Mouse (Mus musculus) mesoderm, embryonic 11.5 days (tissue): Measurements from ENCODE around the gene Mfap2.

Experiments
- DNase-seq: peaks from one replicate; pipeline ENCODE4 v3.0.0-alpha.2; 2012; ENCODE audit warnings: low read depth, low spot score

Mfap2 gene

DNA sequence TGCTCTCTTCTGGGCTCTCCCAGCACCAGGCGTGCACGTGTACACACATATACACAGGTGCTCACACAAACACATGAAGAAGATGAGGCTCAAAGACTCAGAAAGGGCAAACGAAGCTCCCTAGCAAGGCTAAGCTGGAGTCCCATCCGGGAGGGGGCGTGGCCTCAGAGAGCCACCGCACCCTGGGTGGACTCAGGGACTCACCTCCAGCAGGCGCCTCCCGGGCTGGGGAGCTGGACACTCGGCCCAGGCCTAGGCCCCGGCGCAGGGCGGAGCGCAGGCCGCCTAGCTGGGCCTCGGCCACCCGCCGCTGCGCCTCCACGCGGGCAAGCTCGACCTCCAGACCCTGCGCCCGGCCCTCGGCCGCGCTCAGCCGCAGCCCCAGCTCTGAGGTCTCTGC, 14.8 kb downstream of the Mfap2 start:
- no peak for DNase-seq

DNA sequence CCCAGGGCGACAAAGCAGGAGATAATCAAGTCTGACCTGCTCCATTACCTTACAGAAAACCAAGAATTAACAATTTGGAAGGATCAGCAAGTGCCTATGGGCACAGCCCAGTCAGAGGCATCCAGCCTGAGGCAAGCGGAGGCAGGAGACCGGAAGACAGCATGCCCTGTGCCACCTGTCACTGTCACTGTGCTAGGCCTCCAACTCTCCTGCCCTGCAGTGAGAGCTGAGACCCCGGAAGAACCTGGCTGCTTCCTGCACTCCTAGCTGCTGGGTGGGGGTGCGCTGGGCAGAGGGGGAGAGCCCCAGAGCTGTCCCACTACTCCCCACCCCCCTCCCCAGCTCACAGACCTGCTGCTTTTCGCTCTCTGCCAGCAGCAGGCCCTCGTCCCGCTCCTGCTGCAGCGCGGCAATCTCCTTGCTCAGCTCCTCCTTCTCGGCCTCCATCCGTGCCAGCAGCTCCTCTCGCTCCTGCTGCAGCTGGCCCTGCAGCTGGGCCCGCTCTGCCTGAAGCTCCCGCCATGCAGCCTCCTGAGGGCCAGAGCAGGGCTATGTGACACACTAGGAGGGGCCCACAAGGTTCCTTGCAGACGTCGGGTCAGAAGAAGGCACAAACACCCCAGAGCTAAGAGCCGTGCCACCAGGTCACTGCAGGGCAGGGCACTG, 20.5 kb downstream of the Mfap2 start:
- DNase-seq, result no peak

DNA sequence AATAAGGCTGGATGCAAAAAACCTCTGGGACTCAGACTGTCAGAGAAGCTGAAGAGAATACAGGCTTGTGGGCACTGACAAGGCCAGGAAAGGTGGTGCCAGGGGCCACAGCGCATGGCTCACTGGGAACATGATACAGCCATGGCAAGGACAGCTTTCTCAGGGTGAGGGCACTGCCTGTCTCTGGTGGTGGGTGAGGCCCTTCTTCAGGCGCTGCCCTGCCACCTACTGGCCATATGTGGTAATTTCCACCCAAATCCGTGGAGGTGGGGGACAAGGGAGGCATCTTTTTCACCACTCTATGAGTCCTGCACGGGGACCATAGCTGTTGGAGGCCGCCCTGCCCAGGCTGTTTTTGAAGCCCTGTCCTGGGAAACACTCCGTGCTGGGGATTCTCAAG, 21.5 kb downstream of the Mfap2 start:
- DNase-seq, result peak; percentile 80

DNA sequence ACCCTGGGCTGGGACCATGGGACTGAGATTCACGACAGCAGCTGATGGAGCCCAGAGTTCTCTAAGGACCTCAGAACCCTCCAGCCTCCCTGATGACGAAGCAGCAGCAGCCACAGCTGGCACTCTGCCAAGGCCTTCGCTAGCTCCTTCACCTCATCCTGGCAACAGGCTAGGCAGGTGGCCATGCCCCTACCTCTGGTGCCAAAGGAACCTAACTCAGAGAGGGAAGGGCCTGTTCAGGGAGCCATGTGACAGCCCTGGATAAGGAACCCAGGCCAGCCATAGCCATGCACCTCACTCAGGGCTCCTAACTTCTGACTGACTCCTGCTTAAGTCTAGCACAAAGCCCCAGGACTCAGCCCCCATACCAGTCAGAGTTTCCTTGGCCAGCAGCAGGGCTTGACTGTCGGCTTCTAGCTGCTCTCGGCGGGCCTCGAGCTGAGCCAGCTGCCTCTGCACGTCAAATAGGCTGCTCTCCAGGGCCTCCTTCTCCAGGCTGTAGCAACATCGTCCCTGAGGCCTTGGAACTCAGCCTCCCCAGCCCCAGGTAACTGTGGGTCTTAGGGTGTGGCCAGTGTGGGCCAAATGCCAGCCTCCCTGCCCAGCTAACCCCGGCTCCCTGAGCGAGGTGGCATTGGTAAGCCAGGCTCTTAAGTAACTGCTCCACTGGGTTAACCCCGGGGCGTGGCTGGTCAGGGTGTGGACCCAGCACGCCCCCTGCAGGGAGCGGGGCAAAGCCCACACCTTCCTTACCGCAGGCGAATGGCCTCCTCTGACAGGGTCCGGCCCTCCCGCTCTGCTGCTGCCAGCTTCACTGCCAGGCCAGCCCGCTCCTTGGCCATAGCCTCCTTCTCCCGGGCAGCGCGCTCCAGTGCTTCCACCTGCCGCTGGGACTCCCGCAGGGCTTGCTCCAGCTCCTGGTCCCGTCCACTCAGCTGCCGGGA, 23.7 kb downstream of the Mfap2 start:
- DNase-seq, result no peak

DNA sequence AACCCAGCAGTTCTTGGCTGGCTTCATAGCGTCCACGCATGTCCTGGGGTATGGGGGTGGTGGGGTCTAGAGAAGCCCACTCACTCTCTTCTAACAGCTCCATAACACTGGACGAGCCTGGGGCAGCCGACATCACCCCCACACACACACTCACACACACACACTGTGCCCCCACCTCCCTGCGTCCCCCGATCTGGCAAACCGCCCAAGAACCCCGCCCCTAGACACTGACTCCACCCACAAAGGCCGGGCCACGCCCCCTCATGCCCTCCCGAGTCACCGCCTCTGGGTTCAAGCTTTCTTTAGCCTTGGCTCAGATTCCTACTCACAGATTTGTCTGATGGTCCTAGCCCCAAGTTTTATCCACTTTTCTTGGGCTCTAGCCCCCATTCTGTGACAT, 30.9 kb downstream of the Mfap2 start:
- no peak for DNase-seq

DNA sequence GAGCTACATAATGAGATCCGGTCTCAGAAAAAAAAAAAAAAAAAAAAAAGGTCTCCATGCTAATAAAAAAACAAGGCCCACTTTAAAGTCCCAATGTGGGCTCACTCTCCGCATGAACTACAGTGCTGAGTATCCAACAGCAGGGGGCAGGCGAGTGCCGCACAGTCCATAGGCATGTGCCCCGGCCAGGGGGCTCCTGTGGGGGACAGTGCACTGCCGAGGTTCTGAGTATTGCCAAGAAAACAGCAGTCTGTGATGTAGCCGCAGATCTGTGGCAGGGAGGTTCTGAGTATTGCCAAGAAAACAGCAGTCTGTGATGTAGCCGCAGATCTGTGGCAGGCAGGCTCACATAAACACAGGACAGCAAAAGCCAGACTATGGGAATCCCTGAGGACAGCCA, 34.6 kb downstream of the Mfap2 start:
- peak; percentile 79 for DNase-seq

DNA sequence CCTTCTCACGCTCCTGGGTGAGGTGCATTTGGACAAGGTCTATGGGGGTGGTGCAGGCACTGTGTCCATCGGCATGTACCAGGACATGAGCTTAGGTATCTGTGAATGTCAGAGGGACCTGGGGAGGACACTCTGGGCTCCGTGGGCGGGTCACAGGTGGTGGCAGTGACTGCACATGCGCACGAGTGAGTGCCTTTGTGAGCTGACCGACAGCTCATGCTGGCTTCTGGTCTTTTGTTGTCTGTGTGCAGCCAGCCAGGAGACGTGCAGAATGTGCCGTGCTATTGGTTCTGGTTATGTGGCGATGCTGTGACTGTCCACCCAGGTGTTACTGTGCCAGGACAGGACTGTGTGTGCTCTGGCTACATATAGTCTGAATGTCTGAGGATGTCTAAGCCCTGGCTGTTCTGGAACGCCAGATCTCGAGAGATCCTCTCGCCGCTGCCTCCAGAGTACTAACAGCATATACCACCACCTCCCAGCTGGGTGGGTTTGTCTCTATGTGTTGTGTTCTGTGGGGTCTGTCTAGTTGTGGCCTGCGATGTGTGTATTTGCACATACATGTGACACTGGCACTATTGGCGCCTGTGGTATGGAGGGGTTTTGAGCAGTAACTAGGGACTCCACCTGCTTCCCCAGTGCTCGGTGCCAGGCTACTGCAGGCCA, 38.7 kb downstream of the Mfap2 start:
- no peak for DNase-seq

DNA sequence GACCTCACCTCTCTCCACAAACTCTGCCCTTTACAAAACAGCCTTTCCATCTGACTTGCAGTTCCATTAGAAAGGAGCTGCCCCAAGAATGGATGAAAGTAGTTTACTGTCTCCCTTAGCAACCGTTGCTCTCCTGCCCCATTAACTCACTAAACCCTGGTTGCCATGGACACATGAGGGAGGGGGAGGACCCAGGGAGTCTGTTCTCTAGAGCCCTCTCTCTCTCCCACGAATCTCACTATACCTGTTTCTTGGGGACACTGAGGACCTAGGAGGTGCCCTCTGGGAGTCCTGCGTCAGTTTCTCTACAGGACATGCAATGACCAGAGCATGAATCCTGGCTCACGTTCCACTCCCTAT, 39.2 kb downstream of the Mfap2 start:
- DNase-seq, result peak; percentile 64

DNA sequence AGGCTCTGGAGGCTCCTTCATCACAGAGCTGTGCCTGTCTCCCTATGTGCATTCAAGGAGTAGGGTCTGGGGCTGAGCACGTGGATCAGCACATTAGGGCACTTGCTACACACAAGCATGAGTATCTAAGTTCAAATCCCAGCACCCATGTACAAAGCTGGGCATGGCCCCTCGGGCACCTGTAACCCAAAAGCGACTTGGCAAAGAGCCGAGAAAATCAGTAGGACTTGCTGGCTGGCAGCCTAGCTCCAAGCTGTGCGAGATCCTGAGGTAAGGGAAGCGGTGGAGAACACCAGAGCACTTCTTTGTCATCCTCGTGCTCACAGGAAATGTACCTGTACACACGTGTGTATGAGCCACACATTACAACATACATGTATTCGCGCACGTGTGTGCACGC, 42.2 kb downstream of the Mfap2 start:
- DNase-seq, result no peak

DNA sequence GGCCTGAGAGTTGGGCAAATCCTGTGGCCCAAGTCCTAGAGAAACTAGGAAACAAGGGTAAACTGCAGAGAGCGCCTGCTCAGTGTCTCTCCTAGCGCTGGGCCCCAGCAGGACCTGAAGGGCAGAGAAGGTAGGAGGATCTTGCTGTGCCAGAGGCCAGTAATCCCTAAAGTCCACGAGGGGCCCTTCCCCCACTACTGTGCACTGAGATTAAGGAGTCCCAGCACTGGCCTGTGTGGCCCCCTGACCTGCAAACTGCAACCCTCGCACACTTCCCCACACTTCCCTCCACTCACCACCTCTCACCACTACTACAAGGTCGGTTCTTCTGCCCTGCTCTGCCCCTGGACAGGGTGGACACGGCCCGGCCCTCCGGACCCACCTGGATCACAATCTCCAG, 42.9 kb downstream of the Mfap2 start:
- no peak for DNase-seq

DNA sequence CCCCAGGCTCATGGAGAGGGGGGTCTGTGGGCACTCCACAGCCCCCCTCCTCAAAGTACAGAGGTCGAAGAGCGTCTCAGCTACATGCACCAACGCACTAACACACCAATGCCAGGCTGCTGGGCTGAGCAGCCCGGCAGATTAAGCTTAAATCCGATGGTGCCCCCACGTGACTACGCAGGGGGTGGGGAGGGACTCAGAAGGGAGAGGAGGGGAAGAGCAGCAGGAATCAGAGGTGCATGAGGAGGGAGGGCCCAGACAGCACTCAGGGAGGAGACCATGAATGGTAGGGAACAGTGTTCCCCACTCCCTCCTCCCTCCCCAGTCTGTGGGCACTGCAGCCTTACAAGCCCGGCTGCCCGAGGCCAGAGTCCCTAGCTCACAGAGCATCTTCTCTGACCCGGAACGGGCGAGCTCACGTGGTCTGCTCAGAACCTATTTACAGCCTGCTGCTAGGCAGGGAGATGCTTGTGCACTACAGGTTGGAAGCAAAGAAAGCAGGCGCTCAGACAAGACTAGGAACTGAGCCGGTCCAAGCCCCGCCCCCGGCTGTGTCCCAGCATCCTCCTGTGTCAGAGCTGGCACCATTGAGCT, 43.4 kb downstream of the Mfap2 start:
- DNase-seq, result no peak

DNA sequence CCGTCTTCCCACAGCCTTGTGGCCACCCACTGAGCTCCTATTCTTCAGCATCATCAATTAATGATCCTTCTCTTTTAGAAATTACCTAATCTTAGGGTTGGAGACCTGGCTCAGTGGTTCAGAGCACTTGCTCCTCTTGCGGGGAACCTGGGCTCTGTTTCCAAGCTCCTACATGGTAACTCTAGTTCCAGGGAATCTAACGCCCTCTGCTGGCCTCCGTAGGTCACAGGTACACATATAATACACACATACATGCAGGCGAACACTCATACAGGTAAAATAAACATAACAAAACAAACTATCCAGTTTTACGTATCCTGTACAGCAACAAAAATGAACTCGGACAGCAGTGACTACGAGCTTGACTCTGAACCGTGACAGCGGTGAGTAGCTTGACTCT, 46.8 kb downstream of the Mfap2 start:
- no peak for DNase-seq

DNA sequence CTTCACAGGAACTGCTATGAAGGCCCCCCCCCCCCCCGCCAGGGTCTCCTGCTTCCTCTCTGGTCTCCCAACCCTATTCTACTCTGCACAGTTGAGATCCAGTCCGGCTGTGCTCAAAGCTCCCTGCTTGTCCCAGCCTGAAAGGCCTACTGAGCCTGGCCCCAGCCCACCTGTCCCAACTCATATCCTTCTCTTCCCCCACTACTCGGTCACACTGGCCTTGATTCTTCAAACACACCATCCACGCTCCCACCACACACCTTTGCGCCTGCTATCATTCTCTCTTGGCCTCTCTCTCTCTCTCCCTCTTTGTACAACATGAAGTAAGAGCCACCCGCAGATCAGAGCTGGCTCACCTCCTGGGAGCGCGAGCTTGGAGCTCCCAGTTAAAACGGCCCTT, 48.6 kb downstream of the Mfap2 start:
- no peak for DNase-seq

DNA sequence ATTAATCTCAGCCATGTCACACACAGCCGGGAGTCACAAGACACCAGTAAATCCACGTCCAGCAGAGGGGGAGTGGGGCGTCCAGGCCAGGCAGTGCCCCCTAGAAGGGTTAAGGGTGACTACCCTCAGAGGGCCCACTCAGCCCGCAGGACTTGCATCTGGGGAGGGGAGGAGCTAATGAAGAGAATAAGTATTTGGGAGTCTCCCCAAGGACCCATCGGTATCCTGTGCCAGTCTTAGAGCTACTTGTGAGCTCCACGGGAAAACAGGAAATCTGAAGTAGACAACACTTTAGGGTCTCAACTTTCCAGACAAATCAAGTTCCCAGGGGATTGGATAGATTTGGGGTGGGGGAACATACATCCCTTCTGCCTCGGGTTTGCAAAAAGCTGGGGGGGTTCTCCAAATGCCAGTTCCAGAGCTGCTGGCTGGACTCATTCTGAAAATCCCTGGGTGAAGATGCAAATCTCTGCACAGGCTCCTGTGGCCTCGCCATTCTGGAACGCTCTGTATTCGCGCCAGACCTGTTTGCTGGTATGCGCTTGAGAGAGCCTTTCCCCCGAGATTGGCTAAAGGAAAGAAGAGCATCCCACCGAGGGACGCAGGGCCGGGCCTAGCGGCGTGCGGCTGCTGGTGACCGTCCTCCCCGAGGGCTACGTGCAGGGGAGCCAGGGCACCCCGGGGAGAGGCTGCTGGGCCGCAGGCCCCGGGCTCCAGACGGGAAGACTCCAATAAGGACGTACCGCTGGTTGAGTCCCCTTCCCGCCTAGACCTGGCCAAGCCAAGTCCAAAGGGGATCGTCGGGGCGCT, 49.6 kb downstream of the Mfap2 start:
- DNase-seq, result peak; percentile 44

DNA sequence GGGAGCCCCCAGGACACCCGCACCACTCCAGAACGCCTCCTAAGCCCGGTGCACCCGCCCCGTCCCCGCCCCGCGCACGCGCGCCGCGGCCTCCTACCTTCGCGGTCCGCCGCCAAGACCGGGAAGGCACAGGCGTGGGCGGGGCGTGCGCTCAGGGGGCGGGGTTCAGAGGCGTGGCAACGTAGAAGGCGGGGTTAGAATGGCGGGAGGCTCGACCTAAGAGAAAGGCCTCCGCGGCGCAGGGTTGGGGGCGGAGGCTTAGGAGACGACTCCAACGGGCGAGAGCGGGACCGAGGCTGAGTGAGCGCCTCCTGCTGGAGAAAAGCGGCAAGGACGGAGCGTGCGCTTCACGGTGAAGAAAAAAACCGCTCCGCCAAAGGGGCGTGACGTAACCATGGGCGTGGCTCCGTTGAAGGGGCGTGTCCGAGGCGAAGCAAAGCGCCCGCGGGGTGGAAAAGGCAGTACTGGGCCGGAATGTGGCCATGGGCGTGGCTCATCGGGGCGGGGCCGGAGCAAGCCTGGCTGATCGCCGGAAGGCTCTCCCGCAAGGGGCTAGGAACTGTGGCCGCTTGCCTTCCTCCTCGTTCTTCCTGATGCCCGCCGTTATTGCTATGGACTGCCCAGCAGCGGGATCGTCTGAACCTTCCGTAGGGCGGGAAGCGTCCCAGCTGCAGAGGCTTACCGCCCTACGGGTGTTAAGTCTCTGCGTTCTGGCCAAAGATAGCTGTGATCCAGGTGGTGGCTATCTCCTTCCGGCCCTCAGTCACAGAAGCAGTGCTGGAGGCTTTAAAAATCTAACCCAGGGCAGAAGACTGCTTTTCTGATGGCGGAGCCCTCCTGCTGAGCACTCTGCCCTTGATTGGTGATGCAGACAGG, 50.4 kb downstream of the Mfap2 start, which contains the start of gene Crocc:
Crocc (minus strand) TSS at position 125 of the 876 bp plus-strand sequence.
- peak; percentile 99 for DNase-seq

DNA sequence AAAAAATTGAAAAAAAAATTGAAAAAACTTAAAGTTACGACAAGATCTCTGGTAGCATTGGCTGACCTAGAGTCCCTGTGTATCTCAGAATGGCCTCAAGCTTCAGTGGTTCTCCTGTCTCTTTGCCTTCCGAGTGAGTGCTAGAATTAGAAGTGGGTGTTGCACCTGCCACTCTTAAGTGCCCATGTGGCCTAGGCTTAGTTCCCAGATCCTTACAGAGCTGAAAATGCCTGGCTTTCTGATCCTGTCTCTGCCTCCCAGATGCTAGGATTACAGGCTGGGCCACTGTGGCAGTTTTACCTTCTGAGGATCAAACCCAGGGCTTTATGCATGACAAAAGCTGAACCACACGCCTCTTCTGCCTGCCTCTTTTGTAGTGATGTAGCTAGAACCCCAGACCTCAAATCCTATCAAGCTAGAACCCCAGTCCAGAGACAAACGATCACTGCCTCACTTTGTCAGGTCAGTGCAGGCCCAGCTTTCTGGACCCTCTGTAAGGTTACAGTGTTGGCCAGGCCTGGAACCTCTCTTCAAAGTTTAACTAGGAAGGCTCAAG, 54.0 kb downstream of the Mfap2 start:
- DNase-seq, result no peak

DNA sequence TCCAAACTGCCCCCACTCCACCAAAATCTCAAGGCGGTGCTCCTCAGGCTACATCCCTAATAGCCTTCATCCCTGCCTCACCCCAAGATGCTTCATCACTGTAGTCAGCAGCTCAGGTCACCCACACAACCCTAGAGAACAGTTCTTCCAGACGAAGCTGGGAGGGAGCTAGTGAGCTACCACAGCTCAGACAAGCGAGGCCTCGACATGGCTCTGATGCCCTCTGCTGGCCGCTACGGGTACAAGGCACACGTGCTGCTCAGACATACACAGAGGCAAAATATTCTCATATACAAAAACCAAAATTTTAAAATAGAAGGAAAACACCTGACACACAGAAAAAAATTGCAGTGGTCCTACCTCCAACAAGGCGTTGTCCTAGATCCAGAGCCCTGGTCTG, 54.9 kb downstream of the Mfap2 start:
- DNase-seq, result peak; percentile 89
